Mouse (Mus musculus) bone marrow macrophage, adult 2 months (primary cell): ENCODE data around the gene Galnt15. TPM values are rescaled to one million over a fixed set of nuclear protein-coding genes. Genes with fewer than 3 reads are reported as not detected.

Experiments
- H3K27ac ChIP-seq: 2 replicates; pipeline ENCODE4 v1.5.1; 2012; ENCODE audit warnings: low read depth, low read length; ENCODE audit not compliant: insufficient read depth
- H3K4me1 ChIP-seq: 2 replicates; pipeline ENCODE4 v1.6.1; 2012; ENCODE audit warnings: low read length; ENCODE audit not compliant: control insufficient read depth, insufficient read depth
- H3K4me3 ChIP-seq: 2 replicates; pipeline ENCODE4 v1.5.1; 2012; ENCODE audit warnings: mild to moderate bottlenecking, low read length, moderate library complexity; ENCODE audit not compliant: insufficient read depth
- CTCF ChIP-seq: IDR thresholded peaks from 2 replicates; pipeline ENCODE4 v1.5.1; 2012; ENCODE audit warnings: low read depth, mild to moderate bottlenecking, low read length, moderate library complexity
- POLR2A ChIP-seq: IDR thresholded peaks from 2 replicates; pipeline ENCODE4 v1.6.1; 2012; ENCODE audit warnings: mild to moderate bottlenecking, low read depth, low read length, borderline replicate concordance
- polyA plus RNA-seq: library from polyadenylated mRNA; stranded (reverse); fragments of >200 nt; gene quantifications from 2 replicates; pipeline ENCODE4 v1.2.4, GENCODE M21; 2012; ENCODE audit not compliant: missing spikeins, insufficient read depth, insufficient read length

The Galnt15 gene
- polyA plus RNA-seq, 1 experiment, result not detected

DNA sequence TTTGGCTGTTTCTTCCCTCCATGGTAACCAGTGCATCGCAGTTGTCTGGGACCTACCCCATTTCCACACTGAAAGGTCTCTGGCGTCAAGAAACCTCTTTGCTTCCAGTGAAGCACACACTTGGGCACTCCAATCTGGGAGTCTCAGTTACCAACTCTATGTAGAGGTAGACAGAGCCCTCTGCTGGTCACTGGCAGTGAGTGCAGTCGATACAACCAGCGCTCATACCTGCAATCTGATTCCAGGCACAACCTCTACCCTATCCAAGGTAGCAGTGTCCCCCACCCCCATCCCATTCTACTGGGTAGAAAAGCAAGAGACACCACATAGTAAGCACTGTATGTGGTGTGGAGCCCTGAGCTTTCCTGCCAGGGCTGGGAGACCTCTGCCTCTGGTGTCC is 3.7 kb downstream of the Galnt15 start:
- no peak overlapping the region for H3K27ac ChIP-seq

DNA sequence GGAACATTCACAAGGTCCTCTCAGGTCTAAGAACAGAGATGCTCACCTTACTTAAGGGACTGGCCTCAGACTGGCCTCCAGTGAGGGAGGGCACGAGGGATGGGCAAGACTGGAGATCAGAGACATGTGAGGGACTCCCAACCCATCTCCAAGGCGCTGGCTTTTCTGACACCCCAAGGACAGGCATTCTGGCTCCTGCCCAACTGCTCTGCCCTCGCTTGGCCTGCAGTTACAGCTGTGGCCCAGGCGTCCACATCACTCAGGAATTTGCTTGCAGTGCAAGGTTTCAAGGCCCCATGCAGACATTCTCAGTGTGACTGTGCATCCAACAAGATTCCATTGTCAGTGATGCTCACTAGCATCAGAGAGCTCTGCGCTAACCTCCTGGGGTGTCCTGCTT is 7.7 kb downstream of the Galnt15 start:
- Histone ChIP-seq H3K4me1 (no peaks in the 10 kb centered on the region), H3K4me3 (no peak overlapping the region), H3K27ac (no peak overlapping the region)
- TF ChIP-seq CTCF (no peak), POLR2A (no peak)

More for the DNA sequence above, 3.7 kb downstream of the Galnt15 start:
- TF ChIP-seq POLR2A, result no peak
- peak; percentile 86 for TF ChIP-seq CTCF
- no peaks in the 10 kb centered on the region for H3K4me1 ChIP-seq
- no peak overlapping the region for H3K4me3 ChIP-seq

DNA sequence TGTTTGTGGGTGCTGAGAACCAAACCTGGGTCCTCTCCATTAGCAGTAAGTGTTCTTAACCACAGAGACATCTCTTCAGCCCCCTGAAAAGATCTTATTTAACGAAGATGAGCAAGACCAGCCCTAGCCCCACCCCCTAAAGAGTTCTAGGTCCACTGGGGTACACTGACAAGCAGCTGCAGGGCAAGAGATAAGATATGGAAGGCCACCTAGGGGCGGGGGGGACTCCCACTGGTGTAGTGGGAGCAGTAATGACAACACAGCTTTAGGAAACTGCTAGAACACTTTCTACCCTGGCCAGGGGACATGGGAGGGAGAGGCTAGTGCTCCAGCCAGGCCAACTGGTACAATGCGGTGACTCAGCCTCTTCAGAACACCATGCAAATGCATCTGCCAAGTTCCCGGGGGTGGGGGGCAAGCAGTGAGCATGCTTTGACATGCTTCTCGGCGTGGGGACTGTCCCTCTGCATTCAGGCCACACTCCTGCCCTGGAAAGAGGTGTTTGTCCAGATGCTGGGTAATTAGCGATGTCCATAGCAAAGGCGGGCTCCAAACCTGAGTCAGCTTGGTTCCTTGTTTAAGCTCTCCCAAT is 9.0 kb downstream of the Galnt15 start:
- no peak overlapping the region for H3K27ac ChIP-seq
- no peak overlapping the region for H3K4me3 ChIP-seq
- no peaks in the 10 kb centered on the region for H3K4me1 ChIP-seq
- TF ChIP-seq POLR2A (no peak), CTCF (no peak)

DNA sequence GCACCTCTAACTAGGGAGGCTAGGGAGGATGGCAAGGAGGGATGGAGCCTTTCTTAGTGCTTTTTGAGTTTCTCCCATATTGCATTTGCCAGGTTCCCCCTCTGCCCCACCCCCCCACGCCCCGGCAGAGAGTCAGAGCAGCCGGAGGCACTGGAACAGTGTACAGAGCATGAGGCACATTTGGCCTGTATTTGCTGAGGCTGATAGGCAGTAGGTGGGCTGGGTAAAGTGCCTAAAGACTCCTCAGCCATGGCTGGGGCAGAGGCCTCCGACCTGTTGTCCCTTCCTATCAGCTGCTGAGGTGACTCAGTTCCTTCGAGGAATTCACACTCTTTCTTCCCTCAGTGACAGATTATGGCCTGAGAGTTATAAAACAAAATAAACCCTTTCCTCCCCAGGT is 13.3 kb downstream of the Galnt15 start:
- no peak for TF ChIP-seq POLR2A
- no peak for TF ChIP-seq CTCF
- Histone ChIP-seq H3K4me3 (no peak overlapping the region), H3K4me1 (peaks cover 4% of the 10 kb centered on the region), H3K27ac (no peak overlapping the region)

DNA sequence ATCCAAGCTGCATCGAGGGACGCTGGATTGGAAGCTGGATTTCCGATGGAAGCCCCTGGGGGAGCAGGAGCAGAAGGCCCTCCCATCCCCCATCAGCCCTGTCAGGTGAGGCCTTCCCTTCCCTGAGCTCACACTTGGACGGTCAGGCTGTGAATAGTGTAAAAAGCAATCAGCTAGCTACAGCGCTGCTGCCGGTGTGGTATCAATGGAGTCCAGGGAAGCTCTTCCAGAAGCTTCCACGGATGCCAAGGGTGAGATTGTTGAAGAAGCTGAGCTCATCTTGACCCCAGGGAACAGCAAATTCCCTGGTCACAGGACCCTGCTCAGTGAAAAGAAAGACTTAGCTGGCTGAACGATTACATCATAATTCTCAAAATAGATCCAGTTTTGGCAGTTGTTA is 17.6 kb downstream of the Galnt15 start:
- Histone ChIP-seq H3K4me1 (peaks cover 20% of the 10 kb centered on the region), H3K27ac (no peak overlapping the region), H3K4me3 (no peak overlapping the region)
- no peak for TF ChIP-seq CTCF

DNA sequence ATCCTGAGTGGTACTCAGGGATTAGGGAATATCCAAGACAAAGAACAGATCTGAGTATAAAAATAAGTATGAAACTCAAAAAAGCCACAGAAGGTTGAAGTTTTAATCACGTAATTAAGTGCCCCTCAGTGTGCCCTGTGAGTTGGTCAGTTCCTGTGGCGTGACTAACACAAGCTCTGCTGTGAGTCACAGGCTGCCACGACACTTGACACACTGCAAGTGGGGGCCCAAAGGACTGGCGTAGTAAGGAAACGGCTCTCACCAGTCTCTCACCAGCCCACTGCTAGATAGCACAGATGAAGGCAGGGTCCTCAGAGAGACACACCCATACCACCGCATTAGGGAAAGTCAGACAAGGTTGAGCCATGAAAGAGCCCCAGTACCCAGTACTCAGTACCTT is 21.4 kb downstream of the Galnt15 start:
- TF ChIP-seq POLR2A (no peak), CTCF (no peak)
- Histone ChIP-seq H3K4me1 (peaks cover 20% of the 10 kb centered on the region), H3K27ac (no peak overlapping the region), H3K4me3 (no peak overlapping the region)

DNA sequence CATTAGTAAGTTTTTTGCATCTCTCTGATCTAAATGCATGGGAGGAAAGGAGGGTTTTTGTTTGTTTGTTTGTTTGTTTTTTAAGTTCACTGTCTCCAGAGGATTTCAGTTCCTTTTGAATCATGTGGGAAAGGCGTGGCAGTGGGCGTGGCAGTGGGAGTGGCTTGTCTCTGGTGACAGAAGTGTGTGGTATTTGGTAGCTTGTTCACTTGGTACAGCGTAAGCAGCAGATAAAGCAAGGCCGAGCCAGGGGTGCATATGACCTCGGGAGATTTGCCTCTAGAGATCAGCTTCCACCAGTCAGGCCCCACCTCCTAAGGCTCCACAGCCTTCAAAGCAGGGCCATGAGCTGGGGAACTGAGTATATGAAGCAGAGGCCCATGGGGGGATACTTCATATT is 25.1 kb downstream of the Galnt15 start:
- no peak overlapping the region for H3K4me3 ChIP-seq
- no peak overlapping the region for H3K27ac ChIP-seq
- no peak for TF ChIP-seq POLR2A
- TF ChIP-seq CTCF, result no peak
- H3K4me1 ChIP-seq, result peaks cover 16% of the 10 kb centered on the region

DNA sequence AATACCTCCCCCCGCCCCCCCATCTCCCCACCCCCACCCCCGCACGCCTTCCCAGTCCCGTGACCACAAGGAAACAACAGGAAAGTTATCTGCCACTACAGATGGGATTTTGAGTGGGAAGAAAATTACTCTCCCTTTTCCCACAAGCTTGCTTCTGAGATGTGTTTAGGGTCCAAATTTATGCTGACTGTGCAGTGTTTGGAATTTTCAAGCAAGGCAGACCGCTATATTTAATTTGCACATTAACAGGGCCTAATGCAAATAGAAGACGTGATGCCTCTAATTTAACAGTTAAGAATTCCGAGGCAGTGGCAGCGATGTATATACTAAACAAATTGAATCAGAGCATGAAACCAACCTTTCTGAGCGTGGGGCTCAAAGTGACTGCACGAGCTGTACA is 26.0 kb downstream of the Galnt15 start:
- Histone ChIP-seq H3K4me1 (peaks cover 11% of the 10 kb centered on the region), H3K4me3 (no peak overlapping the region), H3K27ac (no peak overlapping the region)
- TF ChIP-seq CTCF (no peak), POLR2A (no peak)

DNA sequence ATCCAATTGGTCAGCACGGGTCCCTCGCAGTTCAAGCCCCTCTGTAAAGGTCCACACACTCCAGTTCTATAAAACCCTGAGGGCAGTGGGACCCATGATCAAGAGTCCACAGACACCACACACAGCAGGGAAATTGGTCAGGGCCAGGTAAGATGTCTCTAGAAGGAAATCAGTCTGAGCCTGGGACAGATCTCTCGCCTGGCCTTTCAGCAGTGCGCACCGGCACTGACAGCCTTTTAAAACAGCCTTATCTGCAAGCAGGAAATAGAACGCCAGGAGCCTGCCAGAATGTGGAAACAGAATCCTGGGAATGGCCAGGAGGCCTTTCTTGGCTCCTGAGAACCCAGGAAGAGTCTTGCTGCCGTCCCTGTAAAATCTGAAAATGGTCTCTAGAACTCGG is 27.0 kb downstream of the Galnt15 start:
- TF ChIP-seq POLR2A (no peak), CTCF (no peak)
- Histone ChIP-seq H3K4me1 (peaks cover under 1% of the 10 kb centered on the region; the same call in 1 of the 2 replicates), H3K4me3 (no peak overlapping the region), H3K27ac (no peak overlapping the region)

DNA sequence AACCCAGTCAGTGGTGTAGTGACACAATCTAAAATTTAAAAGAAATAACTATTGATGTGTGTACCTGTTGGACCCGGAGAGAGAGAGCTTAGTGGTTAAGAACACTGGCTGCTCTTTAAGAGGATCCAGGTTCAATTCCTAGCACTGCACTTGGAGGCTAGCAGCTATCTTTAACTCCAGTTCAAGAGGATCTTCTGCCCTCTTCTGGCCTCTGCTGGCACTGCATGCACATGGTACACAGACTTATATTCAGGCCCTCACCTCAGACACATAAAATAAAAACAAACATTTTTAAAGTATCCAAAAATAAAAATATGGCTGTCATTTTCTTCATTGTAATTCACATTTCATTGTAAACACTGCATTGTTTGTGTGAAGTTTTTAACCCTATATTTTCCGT is 27.9 kb downstream of the Galnt15 start:
- Histone ChIP-seq H3K4me1 (no peaks in the 10 kb centered on the region), H3K4me3 (no peak overlapping the region), H3K27ac (no peak overlapping the region)
- no peak for TF ChIP-seq POLR2A

DNA sequence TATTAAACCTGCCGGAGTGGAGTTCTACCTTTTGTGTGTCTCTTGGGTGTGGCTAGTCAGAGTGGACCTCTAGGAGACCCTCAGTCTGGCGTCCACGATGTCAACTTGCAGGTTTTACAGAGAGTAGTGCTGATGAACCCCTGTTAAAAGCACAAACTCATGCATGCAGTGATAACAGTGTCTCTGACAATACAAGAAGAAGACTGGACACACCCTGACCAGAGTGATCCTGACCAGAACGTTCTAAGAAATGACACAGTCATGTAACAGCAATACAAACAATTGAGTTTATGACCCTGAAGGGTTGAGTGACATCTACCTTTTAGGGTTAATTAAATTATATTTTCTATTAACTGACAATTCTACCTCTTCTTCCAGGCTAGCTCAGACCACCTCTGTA is 28.9 kb downstream of the Galnt15 start:
- TF ChIP-seq POLR2A (no peak), CTCF (no peak)
- no peak overlapping the region for H3K27ac ChIP-seq

More for the DNA sequence above, 28.9 kb downstream of the Galnt15 start:
- Histone ChIP-seq H3K4me3 (no peak overlapping the region), H3K4me1 (no peaks in the 10 kb centered on the region)
